Mouse (Mus musculus): Measurements from ENCODE around the gene Ptprd. TPM values are rescaled to one million over a fixed set of nuclear protein-coding genes. Genes with fewer than 3 reads are reported as not detected.

Gene Ptprd
- polyA plus RNA-seq, 1 experiment: 118 TPM

DNA sequence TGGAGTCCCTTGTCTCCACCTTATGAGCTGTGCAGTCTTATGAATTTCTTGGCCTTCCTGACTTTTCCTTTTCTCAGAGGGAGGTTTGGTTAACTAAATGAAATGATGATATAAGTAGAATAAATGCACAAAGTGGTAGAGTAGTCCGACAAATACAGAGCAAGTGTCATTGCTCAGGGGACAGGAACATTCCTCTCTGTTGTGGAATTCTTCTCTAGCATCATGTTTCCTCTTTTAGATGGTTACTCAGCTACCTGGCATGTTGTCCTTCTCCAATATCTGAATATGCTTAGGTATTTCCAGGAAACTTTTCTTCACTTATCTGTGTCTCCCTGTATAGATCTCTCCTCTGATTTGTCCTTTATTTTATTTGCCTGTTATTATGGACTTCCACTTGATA, 1207.3 kb downstream of the Ptprd start:
- no peak for DNase-seq (ENCODE audit: low read depth)
- TF ChIP-seq POLR2A (IDR thresholded peaks at IDR 0.05; ENCODE audit: borderline replicate concordance, extremely low read depth, insufficient read depth, insufficient read length, poor library complexity, severe bottlenecking): no peak
- no peak for TF ChIP-seq CTCF (IDR thresholded peaks at IDR 0.05; ENCODE audit: borderline replicate concordance, extremely low read depth, insufficient read depth, insufficient read length)

DNA sequence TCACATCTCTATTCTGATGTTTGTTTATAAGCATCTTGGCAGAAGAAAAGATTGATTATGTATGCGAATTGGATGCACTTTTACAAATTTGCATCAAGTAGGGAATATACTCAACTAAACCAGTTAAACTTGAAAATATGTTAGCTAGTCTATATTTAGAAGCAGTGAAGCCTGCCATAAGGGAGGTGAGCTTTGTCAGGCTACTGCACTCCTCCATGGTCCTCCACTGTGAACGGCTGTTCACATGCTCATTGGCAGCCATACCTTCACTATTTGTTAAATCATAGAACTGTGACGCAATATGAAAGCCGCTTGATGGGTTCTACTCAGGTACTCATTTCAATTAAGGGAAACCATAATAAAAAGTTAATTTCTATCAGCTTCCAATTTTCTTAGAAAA, 1215.6 kb downstream of the Ptprd start:
- TF ChIP-seq CTCF (IDR thresholded peaks at IDR 0.05; ENCODE audit: borderline replicate concordance, extremely low read depth, insufficient read depth, insufficient read length) (no peak), POLR2A (IDR thresholded peaks at IDR 0.05; ENCODE audit: borderline replicate concordance, extremely low read depth, insufficient read depth, insufficient read length, poor library complexity, severe bottlenecking) (no peak)
- DNase-seq (ENCODE audit: low read depth): peak; percentile 31

DNA sequence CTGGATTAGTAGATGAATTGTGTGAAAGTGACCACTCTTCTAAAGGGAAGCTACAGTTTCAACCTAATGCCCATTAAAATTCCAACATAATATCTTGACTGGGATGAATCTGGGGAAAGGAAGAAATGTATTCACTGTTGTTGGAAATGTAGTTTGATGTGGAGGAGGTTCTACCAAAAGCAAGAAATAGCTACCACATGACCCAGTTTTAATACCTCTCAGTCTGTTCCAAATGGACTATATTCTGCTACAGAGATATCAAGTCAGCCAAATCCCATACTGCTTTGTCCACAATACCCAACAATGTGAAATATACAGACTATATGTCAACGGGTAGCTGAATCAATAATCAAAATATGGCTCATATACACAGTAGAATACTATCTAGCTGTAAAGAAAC, 1221.8 kb downstream of the Ptprd start:
- TF ChIP-seq POLR2A (IDR thresholded peaks at IDR 0.05; ENCODE audit: borderline replicate concordance, extremely low read depth, insufficient read depth, insufficient read length, poor library complexity, severe bottlenecking) (no peak), CTCF (IDR thresholded peaks at IDR 0.05; ENCODE audit: borderline replicate concordance, extremely low read depth, insufficient read depth, insufficient read length) (no peak)
- DNase-seq (ENCODE audit: low read depth): no peak

DNA sequence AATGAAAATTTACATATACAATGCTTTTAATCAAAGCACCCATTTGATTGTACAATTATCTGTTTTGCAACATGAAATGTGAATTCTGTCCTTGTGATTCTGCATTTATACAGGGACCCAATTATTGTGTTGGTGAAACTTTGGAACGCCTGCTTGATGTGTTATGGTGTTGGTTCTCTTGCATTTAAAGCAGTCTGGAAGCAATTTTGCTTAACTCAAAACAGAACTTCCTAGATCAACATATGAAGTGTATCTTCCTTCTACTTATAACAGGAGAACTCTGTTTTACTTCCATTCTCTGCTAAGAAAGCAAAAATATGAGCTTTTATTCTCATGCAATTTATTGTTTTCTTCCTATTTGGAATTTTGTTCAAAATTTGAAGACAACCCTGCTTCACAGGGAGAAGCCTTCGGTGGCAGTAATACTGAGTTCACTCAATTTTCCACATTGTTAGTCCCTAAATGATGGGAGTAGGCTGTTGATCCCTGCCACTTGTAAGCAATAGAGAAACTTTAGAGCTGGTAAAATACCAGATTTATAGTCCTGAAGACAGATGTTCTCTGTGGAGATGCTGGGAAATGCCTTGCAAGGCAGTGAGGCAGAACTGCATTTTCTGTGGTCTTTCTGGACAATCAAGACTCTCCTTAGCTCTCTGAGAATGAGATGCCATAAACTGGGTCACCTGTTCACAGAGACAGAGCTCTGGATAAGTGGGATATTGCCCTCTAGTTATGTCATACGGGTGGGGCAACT, 1234.5 kb downstream of the Ptprd start:
- TF ChIP-seq CTCF (IDR thresholded peaks at IDR 0.05; ENCODE audit: borderline replicate concordance, extremely low read depth, insufficient read depth, insufficient read length) (no peak), POLR2A (IDR thresholded peaks at IDR 0.05; ENCODE audit: borderline replicate concordance, extremely low read depth, insufficient read depth, insufficient read length, poor library complexity, severe bottlenecking) (no peak)
- no peak for DNase-seq (ENCODE audit: low read depth)

DNA sequence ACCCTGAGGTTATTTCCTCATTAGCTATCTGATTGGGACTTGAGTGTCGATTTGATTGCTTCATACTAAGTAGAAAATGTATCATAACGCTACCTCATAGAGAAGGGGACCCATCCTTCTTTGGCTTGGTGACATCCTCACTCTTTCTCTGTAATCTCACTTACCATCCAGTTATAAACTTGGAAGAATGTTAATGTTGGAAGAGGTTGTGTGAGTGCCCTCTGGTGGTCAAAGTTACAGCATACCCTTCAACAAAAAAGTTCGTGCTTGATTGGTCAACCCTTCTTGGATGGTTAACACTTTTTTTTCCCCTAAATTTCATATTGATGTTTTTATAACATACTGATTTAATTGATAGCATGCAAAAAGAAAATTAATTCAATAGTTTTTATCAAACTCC, 1263.5 kb downstream of the Ptprd start:
- TF ChIP-seq POLR2A (IDR thresholded peaks at IDR 0.05; ENCODE audit: borderline replicate concordance, extremely low read depth, insufficient read depth, insufficient read length, poor library complexity, severe bottlenecking): no peak
- TF ChIP-seq CTCF (IDR thresholded peaks at IDR 0.05; ENCODE audit: borderline replicate concordance, extremely low read depth, insufficient read depth, insufficient read length): peak; percentile 60; the same call in 1 of the 2 replicates
- DNase-seq (ENCODE audit: low read depth): peak; percentile 70

DNA sequence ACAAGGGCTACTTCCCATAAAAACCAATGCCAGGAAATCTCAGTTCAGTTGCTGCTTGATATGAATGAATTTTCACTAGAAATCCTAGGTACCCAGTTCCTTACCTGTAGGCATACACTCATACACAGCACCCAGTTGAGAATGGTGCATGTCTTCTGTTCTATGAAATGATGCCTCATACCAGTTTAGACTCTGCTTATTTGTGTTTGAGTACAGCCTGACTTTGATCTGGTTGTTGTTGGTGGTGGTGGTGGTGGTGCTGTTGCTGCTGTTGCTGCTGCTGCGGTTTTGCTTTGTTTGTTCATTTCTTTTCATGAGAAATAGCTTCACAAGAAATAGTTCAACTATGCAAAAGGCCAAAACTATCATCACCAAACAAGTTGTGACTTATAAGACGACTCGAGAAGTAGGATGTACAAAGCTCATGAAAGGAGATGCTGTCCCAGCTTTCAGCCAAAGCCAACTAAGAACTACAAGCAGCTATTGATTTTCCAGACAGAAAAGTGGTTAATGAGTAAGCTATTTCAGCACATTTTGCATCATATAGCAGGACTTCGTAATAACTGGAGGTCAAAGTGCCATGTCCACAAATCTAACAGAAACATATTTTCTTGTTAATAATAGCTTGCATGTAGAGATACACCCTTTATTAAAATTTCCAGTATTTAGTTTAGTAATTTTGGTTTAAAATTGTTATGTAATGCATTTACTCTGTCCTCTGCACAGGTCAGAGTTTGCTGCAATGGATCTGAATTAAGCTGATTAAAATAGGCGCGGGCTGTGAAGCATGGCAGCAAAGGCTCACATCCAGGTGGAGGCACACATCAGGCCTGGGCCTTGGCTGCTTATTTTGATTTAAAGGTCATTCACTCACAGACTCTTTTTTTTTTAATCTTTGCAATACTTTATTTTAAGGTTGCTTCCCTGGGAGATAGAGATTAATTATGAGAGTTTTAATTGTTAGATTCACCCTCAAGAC, 1270.1 kb downstream of the Ptprd start:
- DNase-seq (ENCODE audit: low read depth): no peak
- no peak for TF ChIP-seq POLR2A (IDR thresholded peaks at IDR 0.05; ENCODE audit: borderline replicate concordance, extremely low read depth, insufficient read depth, insufficient read length, poor library complexity, severe bottlenecking)
- TF ChIP-seq CTCF (IDR thresholded peaks at IDR 0.05; ENCODE audit: borderline replicate concordance, extremely low read depth, insufficient read depth, insufficient read length): no peak

DNA sequence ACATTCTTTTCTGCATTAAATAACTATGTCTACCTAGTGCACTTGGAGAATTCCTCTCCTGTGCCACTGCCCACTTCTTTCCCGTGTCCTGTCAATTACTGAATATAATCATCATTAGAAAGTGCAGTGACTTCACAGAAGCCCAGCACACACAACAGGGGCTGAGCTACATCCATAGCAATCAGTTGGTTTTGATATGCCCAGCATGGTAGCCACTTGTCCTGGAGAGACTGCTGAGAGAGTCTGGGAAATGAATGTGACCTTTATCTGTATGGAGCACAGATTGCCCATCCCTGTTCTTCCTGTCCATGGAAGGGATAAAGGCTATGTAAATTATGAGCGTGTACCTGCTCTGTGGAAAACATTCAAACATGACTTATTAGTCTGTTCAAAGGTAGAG, 1280.2 kb downstream of the Ptprd start:
- no peak for DNase-seq (ENCODE audit: low read depth)
- TF ChIP-seq POLR2A (IDR thresholded peaks at IDR 0.05; ENCODE audit: borderline replicate concordance, extremely low read depth, insufficient read depth, insufficient read length, poor library complexity, severe bottlenecking) (no peak), CTCF (IDR thresholded peaks at IDR 0.05; ENCODE audit: borderline replicate concordance, extremely low read depth, insufficient read depth, insufficient read length) (no peak)

DNA sequence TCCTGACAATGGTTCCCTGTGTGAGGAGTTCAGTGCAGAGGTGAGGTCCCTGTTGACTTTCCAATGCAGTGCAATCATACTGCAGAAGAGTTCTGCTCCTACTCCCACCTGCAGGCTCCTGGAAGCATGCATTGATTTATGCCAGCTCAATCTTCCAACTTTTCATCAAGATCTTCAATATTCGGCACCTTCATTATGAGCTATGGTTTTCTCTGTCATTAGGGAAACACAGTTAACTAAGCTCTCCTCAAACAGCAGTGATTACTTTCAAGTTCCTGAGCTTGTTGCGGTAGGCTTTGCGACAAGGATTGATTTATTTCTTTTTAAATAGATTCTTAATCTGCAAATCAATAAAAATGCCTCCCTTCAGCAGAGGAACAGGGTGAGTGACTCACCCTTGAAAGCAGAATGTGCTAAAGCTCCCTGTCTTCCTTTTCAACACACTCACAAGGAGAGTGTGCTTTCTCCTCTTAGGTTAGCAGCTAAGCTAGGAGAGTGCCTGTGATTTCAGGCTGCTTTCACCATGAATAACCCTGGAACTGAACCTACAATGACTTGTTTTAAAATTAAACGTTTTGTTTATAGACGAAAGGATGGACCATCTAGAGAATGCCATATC, 1298.1 kb downstream of the Ptprd start:
- no peak for DNase-seq (ENCODE audit: low read depth)
- TF ChIP-seq CTCF (IDR thresholded peaks at IDR 0.05; ENCODE audit: borderline replicate concordance, extremely low read depth, insufficient read depth, insufficient read length) (no peak), POLR2A (IDR thresholded peaks at IDR 0.05; ENCODE audit: borderline replicate concordance, extremely low read depth, insufficient read depth, insufficient read length, poor library complexity, severe bottlenecking) (no peak)

DNA sequence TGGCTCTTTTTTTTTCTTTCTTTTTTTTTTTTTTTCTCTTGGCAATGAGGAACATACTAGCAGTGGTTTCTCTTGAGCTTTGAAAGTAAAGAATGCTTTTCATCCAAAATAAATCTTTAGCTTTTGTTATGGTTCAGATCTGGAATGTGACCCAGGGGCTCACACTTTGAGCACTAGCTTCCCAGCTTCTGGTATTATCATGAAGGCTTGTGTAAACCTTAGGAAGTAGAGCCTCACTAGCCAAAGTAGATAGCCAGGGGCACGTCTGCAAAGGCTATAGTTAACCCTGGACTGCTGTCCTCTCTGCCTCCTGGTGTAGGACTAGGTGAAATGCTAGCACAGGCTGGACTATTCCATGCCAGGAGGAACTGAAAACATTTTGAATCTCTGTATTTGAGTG, 1310.1 kb downstream of the Ptprd start:
- no peak for TF ChIP-seq CTCF (IDR thresholded peaks at IDR 0.05; ENCODE audit: borderline replicate concordance, extremely low read depth, insufficient read depth, insufficient read length)
- TF ChIP-seq POLR2A (IDR thresholded peaks at IDR 0.05; ENCODE audit: borderline replicate concordance, extremely low read depth, insufficient read depth, insufficient read length, poor library complexity, severe bottlenecking): no peak
- DNase-seq (ENCODE audit: low read depth): no peak

DNA sequence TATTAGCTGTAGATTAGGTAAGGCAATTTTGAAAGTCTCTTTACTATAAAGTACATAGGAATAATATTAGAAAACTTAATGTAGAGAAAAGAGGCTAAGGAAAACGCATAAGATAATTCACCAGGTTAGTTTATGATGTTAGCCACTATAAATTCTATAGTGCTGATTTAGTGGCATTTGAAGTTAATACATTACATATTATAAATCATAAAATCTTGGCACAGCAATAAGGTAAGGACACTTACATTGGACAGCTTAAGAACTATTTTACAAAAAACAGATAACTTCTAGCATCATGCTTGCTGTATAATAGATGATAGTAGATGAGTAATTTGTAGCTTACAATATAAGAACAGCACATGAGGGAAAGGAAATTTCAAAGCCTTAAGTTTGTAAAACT, 1322.1 kb downstream of the Ptprd start:
- TF ChIP-seq CTCF (IDR thresholded peaks at IDR 0.05; ENCODE audit: borderline replicate concordance, extremely low read depth, insufficient read depth, insufficient read length) (no peak), POLR2A (IDR thresholded peaks at IDR 0.05; ENCODE audit: borderline replicate concordance, extremely low read depth, insufficient read depth, insufficient read length, poor library complexity, severe bottlenecking) (no peak)
- no peak for DNase-seq (ENCODE audit: low read depth)

DNA sequence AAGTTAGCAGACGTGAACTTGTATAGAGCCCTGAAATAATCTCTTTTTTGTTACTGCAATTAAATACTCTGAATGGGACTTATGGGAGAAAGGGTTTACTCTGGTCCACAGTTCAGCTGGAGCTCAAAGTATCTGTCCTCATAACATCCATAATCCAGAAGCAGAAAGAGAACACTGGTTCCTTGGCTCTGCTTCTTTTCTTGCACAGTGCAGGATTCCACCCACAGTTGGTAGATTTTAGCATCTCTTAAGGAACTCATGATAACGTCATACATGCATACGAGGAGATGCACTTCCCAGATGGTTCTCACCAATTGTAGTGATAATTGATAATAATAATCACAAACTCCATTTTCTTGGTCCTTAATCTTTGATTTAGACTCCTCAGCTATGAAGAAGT, 1330.2 kb downstream of the Ptprd start:
- no peak for DNase-seq (ENCODE audit: low read depth)
- TF ChIP-seq CTCF (IDR thresholded peaks at IDR 0.05; ENCODE audit: borderline replicate concordance, extremely low read depth, insufficient read depth, insufficient read length) (no peak), POLR2A (IDR thresholded peaks at IDR 0.05; ENCODE audit: borderline replicate concordance, extremely low read depth, insufficient read depth, insufficient read length, poor library complexity, severe bottlenecking) (no peak)
